Mouse (Mus musculus) T-helper 2 cell (primary cell): Measurements from ENCODE around the gene Aoah.

Experiments used
- in situ Hi-C: fragments of 300-600 bp; cut with MboI, MseI; formaldehyde crosslinking; loops from one replicate; pipeline ENCODE4 v1.15.1; 2025; ENCODE audit warnings: high pct_unique_total_duplicates

The Aoah gene

DNA sequence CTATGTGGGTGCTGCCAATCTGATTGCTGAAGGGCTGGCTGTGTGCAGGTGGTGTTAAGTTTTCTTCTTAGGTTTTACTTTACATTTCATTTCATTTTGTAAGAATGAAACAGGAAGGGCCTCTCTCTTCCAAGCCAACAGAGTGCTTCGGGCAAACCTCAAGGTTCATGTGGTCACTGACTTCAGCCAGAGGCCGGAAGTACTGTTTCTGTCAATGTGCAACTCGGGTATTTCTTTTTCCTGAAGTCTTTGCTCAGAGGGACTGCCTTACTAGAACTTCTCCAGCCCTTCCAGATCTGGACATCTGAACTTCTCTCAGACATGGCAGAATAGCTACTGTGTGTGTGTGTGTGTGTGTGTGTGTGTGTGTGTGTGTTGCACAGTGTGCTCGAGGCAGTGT is at the start of gene Aoah:
Gene Aoah, plus strand, starts transcription at position 213 of the 400 bp plus-strand sequence.
- in situ Hi-C loops = no loop called here

DNA sequence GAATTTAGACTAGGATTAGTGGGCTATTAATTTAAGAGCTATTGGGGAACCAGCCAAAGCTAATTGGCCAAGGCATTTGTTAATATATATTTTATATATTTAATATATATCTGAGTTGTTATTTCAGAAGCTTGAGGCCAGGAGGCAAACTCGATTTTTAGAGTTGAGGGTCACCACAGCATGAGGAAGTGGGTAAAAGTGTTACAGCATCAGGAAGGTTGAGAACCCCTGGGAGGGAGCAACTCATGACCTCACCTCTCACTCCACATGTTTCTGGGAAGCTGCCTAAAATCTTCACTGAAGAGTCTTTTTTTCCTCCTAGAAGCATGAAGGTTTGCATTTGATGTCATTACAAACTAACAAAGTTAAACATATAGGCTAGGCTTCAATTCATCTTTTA is 39.1 kb upstream of the Aoah start:
- in situ Hi-C loops = no loop called here

DNA sequence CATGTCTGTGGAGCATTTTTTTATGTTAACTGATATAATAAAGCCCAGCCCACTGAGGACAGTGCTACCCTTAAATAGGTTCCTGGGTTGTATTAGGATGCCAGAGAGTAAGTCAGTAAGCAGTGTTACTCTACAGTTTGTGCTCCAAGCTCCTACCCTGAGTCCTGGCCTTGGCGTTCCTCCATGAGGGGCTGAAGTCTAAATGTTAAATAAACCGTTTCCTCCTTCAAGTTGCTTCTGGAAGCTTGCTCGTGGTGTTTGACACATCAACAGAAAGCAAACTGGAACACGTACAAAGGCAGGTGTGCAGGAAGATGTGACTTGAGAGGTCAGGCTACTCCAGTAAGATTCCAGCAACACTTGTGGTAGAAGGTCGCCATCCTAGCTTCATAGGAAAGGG is 10.3 kb upstream of the Aoah start:
- in situ Hi-C loops = no loop called here

DNA sequence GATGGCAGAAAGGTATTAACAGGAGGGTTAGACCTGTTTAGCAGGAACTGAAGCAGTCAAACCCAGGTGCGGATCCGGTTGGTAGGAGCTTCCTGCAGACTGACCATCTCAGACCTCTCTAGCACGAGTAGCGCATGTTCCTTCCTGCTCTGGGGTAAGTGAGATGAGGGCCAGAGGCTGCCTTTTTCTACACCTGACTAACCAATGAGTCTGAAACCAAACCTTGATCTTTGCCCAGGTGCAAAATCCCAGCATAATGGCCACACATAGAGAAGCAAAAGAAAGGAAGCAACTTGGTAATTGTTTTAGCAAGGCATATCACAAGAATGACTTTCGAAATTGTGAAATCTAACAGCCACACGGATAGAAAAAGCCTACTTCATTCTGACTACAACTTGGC is 9.9 kb upstream of the Aoah start:
- in situ Hi-C loops = no loop called here

DNA sequence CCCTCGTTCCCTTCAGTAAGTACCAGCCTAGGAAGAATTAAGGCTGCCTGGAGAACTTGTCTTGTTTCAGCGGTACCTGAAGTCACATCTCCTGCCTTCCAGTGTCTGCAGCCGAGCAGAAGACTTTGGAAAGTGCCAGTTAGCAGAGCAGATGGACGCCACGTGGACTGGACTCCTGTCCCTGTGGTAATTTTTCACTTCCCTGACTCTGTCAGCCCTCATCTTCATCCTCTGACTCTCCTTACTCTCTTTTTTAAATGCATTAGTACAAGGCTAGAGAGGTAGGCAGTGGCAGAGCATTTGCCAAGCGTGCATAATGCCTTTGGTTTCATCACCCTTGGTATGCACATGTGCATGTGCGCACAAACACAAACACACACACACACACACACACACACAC is 8.0 kb upstream of the Aoah start:
- in situ Hi-C loops = no loop called here

DNA sequence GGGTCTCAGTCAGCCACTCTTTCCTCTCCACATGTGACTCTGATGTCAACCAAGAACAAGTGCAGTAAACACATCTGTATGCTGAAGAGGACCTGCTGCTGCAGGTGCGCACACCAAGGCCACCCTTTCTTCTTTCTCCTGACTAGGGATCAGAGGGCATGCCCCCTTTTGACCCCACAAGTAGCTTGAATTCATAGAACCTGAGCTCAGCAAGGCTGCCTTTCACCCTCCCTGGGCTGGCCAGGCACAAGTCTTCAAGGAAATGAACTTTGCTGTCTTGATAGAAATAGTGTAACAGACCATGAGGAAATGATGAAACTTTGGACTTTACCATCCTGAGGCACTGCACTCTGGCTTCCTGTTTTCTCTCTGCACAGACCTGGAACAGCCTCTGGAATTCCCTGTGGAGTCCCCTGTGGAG is 7.1 kb upstream of the Aoah start:
- in situ Hi-C loops = no loop called here

DNA sequence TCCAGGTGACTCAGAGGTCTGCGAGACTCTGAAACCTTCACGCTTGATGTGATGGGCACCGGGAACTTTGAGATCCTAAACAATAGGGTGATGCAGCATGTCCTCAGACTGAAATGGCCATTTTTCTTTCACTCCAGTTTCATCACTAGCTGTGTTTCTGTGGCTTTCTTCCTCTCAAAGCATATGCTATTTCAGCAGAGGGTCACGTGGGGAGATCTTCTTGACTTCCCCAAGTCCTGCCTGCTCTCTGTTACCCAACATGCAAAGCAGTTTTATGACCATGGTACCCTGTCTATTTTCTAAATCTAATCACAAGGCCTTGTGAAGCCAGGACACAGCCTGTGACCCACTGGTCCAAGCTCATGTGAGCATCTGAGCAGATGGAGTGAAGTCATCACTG is 6.0 kb upstream of the Aoah start:
- in situ Hi-C loops = no loop called here

DNA sequence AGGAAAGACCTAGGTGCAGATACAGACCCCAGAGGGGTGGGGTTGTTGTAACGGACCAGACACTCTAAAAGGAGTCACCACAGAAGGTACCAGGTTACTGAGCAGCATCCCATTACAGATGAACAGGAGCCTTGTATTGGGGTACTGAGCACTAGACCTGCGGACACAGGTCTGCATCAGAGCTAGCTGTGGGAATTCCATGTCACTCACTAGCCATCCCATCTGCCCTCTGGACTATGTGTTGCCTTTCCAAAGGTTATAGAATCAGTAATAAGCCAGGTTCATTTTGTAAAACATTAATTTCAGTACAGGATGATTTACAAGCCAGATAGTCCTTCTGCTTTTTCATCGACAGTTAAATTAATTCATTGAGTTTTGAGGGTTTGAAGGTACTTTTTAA is 2.7 kb downstream of the Aoah start:
- in situ Hi-C loops = no loop called here

DNA sequence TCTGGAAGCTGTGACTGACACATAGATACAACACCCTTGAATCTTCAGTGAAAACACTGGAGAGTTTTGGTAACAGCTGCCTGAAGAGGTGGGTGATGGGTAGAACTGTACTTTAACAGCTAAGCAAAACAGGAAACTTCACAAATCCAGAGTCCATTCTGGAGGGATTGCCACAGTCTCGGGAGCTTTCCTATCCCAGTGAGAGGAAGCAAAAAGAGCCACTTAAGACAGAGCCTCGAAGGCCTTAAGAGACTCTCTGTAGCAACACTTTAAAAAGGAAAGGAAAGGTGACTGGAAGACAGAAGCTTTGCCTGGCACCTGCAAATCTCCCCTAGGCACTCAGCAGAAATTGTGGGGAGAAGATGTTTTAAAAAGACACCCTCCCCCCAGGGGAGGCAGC is 4.6 kb downstream of the Aoah start:
- in situ Hi-C loops = no loop called here

DNA sequence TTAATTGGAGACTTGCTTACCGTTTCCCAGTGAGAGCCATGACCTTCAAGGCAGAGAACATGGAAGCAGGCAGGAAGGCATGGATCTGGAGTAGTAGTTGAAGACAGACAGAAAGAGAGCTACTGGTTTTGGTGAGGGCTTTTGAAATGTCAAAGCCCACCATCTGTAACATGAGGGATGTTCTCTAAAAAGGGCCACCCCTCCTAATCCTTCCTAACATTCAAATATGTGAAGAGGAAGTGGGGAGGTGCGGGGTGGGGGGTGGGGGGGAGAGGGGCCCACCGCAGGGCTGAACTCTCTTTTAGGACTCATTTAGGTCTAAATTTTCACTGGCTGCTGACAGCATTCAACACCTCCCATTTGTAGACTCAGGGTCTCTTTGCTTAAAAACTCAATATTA is 5.9 kb downstream of the Aoah start:
- in situ Hi-C loops = no loop called here

DNA sequence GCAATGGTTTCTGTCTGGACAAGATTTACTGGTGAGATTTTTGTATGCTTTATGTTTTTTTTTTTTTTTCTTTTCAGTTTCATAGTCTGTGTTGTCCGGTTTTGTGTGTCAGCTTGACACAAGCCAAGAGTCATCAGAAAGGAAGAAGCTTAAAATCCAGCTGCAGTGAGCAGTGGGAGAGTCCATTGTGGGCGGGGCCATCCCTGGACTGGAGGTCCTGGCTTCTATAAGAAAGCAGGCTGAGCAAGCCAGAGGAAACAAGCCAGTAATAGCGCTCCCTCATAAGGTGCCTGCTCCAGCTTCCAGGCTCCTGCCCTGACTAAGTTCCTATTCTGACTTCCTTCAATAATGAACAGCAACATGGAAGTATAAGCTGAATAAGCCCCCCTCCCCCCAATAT is 6.7 kb downstream of the Aoah start:
- in situ Hi-C loops = no loop called here

DNA sequence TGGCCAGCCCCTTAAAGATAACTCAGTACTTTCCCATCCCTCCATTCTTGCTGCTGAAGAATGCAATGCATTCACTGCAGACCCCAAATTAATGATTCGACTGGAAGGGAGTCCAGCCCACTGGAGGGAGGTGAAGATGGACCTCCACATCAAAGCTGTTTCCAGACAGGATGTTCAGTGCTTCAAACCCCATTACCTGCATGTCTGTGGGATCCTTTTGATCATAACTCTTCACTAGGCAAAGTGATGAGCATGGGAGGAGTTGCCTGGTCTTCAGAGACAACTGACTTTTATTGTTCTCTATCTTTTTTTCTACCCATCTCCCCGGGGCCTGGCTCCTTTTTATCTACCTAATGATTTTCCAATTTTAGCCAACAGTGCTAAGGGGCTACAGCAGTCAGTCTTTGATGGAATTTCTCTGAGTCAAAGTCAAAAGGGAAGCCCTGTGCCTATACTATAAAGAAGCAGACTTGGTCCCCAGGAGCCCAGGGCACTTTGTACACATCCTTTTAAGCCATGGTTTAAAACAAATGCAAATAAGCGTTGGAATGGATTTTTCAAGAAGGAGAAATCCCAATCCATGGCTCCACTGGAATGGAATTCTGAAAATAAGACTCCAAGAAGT is 18.0 kb downstream of the Aoah start:
- in situ Hi-C loops = no loop called here

DNA sequence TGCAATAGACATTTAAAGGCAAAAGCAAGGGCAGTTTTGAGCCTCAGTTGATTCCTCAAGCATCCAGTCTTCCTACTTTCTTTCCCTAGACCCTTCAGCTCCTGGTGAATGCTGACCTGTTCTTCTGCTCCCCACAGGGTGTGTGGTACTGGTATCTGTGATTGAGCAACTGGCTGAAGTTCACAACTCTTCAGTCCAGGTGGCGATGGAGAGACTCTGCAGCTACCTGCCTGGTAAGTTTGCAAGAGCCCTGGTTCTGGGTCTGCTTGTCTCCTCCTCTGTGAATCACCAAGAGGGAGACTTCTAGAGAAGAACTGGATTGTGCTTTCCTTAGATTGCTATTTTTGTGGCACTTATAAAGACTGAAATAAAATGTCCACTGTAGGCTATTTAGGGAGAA is 22.5 kb downstream of the Aoah start:
- in situ Hi-C loops = no loop called here

DNA sequence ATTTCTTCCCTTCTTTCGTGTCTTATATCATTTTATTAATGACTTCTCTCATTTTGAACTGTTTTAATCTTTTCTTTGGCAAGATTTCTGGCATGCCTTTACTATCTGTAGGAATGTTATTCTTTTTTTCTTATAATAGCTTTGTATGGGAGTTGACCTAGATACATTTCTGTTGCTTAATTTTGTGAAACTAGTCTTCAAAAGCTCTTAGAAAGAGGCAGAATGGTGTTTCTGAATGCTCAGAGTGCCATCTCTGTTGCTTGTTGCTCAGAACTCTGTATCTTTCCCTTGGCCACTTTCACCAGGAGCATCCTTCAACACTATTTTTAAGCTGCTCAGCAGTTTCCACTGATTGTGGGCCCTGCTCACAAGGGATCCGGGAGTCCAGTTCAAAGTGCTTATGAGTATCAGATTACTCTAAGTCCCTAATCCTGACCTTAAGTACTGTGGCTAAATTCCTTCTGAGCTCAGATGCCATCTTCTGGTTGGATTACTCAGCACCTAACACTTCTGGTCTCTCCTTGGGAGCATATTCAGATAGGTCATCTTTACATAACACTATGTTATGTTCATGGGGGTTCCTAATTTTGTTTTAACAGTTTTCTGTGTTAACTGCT is 26.9 kb downstream of the Aoah start:
- in situ Hi-C loops = no loop called here

DNA sequence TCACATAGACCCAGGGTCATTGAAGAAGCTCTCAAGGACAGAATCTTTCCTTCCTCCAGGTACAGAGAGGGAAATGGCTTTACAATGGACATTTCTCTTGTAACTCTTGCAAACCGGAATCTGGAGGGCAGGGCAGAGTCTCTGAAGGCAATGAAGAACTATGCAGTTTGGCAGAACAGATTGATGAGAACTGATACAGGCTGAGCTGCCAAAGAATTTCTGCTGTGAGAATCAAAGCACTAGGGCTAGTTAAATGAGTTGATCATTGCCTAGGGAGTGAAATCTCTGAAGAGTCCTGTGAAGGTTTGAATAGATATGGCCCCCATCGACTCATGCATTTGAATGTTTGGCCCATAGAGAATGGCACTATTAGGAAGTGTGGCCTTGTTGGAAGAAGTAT is 34.8 kb downstream of the Aoah start:
- in situ Hi-C loops = no loop called here

DNA sequence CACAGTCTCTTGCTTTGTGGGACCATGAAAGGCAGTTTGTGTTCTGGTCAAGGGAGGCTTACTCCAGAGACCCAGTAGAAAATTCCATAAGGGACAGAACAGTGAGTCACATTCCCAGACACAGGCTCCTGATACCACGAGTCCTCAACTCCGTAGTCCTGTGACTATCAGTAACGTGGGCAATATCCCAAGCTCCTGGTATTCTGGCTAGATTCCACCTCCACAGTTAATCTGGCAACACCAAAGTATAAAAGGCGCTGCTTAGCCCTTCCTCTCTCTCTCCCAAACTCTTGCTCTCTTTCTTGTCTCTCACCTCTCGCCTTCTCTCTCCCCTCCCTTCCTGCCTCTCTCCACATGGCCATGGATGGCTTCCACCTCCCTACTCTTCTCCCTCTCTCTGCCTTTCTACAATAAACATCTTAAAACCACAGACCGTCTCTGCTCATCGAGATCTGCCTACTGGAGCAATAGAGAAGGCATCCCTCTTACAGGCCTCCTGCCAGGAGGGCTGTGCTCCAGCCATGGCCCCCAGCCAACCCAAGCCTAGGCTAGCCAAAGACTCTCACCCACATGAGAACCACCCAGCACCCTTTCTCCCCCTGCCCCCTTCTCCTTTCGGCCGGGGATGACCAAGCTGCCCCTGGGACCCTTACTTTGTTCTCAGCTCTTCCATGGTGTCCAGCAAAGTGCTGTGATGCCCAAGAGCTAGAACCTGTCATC is 35.4 kb downstream of the Aoah start:
- in situ Hi-C loops = no loop called here

DNA sequence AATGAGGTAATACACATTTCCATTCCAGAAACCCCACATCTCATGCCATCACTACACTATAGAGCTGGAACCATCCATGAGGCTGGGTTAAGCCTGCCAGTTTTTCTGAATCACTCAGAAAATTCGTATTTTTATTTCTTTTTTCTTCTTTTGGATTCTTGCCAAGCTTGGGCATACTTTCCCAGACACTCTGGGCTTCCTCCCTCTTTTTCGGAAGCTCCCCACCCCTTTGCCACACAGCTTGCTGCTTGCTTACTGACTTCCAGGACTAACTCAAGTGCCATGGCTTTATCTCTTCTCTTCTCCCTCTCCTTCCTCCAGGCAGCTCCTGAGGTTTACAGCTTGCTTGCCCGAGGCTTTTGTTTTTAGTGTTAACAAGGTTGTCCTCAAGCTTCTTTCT is 62.0 kb downstream of the Aoah start:
- in situ Hi-C loops = no loop called here

DNA sequence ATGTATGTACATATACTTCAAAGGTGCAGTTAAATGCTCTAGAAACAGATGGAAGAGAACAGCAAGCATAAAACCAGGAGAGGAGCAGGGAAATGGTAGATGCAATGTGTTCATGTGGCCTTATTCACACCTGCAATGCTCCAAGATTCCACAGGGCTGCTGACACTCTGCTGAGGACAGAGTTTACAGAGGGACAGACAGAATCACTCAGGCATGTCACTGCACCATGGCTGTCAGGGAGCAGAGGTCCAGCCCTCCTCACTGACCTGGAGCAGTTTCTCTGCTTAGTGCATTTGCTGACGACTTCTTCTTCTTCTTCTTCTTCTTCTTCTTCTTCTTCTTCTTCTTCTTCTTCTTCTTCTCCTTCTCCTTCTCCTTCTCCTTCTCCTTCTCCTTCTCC is 105.5 kb downstream of the Aoah start:
- in situ Hi-C loops = no loop called here

DNA sequence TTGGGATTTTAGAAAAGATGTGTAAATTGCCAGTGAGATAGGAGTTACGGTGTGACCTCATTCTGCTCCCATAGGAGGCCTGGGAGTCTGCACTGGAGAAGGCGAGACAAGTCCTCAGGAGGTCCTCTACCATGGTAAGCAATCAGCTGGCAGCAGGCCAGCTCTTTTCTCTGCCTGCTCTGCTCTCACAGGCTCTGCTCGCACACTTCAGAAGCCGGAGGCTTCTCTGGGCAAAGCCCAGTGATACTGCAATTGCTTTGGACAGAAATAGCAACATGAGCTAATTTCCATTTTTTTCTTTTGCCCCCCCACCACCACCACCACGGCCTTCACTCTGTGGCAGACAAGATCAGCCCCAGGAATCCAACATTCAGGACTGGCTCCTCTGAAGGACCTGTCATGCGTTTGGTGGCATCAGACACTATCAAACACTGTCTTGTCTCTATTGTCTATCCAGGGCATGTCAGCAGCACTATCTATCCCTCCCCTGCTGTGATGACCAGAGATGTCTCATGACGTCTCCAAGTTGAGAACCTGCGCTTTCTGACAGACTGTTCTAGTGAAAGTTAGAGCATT is 106.6 kb downstream of the Aoah start:
- in situ Hi-C loops = no loop called here

DNA sequence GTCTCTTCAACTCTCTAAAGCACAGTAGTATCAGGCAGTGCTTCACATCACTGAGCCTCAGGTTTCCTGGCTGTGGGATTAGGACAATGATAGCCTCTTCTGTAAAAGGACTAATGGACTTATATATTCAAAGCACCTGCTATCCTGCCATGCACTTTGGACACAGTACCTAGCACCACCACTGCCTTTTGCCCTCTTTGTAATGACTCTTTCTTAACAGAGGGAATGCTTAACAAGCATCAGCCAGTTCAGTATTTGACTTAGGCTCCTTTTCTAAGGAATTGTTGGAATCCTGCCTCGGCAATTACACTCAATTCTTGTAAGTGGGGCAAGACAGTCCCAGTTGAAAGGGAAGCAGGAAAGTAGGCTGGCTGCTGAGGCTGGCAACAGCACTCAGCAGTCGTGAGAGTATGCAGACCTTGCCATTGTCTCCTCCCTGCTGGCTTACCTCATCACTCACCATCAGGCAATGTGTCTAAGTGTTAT is 107.1 kb downstream of the Aoah start:
- in situ Hi-C loops = no loop called here

DNA sequence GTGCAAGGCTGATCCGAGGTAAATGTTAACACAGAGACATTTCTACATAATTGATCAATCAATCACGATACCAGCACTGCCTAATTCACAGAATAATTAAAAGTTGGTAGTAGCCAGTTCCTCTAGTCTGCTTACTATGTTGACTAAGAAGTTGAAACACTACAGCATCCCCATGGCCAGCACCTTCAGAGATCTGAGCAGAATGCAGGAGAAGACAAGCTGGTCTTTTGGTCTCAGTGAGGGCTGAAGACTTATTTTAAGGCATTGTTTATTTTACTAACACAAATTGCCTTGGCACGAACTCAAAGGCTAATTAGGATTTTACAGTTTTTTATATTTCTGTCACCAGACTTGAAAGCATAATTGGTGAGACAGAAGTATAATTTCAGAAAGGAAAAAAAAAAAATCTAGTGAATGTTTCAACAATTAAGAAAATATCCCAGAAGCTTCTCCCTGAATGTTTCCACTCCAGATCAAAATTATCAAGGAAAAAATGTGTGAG is 107.8 kb downstream of the Aoah start:
- in situ Hi-C loops = no loop called here

DNA sequence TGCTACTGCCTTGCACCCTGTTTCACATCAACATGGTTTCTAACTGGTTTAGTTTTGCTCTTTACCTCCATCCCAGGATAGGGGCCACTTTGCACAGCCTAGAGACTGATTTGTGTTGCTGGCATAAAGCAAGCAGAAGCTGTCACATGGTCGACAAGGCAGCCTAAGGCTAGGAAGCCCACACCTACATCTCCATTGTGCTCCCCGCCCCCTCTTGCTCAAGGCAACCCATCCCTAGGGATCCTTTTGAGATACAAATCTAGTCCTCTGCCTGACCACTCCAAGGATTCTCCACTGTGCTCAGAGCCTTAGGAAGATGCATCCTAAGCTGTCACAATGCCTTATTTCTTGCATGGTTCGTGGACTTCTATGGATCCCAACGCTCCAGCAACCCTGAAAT is 110.2 kb downstream of the Aoah start:
- in situ Hi-C loops = no loop called here

DNA sequence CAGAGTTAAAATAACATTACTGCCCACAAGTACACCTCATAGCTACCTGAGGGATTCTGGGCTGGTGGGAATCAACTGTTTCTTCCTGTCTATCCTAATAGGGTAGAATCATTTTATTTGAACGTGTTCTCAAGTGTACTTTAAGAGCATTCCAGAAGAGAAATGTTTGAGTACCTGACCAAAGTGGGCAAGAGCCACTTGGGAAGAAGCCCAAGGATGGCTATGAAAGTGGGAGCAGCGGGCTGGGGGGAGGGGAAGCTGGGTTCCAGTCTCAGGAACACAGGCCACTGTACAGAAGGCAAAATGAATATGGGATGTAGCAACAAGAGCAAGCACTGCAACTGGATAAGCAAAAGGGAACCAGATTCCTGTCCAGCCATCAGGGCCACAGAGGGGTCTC is 111.3 kb downstream of the Aoah start:
- in situ Hi-C loops = no loop called here
